Mouse (Mus musculus) testis, adult 2 months (tissue): ENCODE measurements at regions not wholly inside any gene's neighbourhood (a gene's known extent, or its start where the extent isn't known, plus 50 kb on each side); places are given as distances from the start of the nearest gene placed in this dataset.

Experiments
- CTCF ChIP-seq: fragments of 200-500 bp; IDR thresholded peaks from 2 replicates; pipeline ENCODE4 v1.5.1; 2012; ENCODE audit warnings: low read depth, mild to moderate bottlenecking, inconsistent platforms, low read length, moderate library complexity; ENCODE audit not compliant: control insufficient read depth, insufficient read depth, insufficient replicate concordance
- POLR2A ChIP-seq: fragments of 200-500 bp; IDR thresholded peaks from 2 replicates; pipeline ENCODE4 v1.6.1; 2012; ENCODE audit warnings: low read depth, mild to moderate bottlenecking, inconsistent platforms, low read length, moderate library complexity; ENCODE audit not compliant: control insufficient read depth

- TF ChIP-seq CTCF (no peak), POLR2A (no peak)
Measured at GRCm38 (mm10) chr15:36346126-36346525, 661.4 kb downstream of the Zfp706 start.
